Mouse (Mus musculus): ENCODE data around the gene Myo6.

Myo6 gene

GRCm38 (mm10) chr9:80164611-80165474 is at the start of gene Myo6:
Gene Myo6, plus strand, starts transcription at chr9:80165031.
- peak; percentile 89 for DNase-seq (ENCODE audit: low spot score)

- no peak for DNase-seq (ENCODE audit: low spot score)
These were observed 18.7 kb upstream of the Myo6 start for GRCm38 (mm10) chr9:80145992-80146587.

GRCm38 (mm10) chr9:80149594-80149993 is 15.2 kb upstream of the Myo6 start:
- no peak for DNase-seq (ENCODE audit: low spot score)

- DNase-seq (ENCODE audit: low spot score) = no peak
These were observed 9.6 kb upstream of the Myo6 start for GRCm38 (mm10) chr9:80155277-80155676.

- no peak for DNase-seq (ENCODE audit: low spot score)
These were observed 8.1 kb upstream of the Myo6 start for GRCm38 (mm10) chr9:80156780-80157179.

- DNase-seq (ENCODE audit: low spot score) = no peak
These were observed 6.9 kb upstream of the Myo6 start for GRCm38 (mm10) chr9:80157840-80158465.

GRCm38 (mm10) chr9:80158937-80159336 is 5.9 kb upstream of the Myo6 start:
- no peak for DNase-seq (ENCODE audit: low spot score)

- DNase-seq (ENCODE audit: low spot score) = no peak
These were observed 3.4 kb upstream of the Myo6 start for GRCm38 (mm10) chr9:80161451-80161850.

GRCm38 (mm10) chr9:80163126-80163723 is 1.6 kb upstream of the Myo6 start:
- no peak for DNase-seq (ENCODE audit: low spot score)

GRCm38 (mm10) chr9:80164191-80164590 is 640 bp upstream of the Myo6 start:
- DNase-seq (ENCODE audit: low spot score) = no peak

GRCm38 (mm10) chr9:80165690-80166089 is 859 bp downstream of the Myo6 start:
- DNase-seq (ENCODE audit: low spot score) = no peak

- no peak for DNase-seq (ENCODE audit: low spot score)
These were observed 1.6 kb downstream of the Myo6 start for GRCm38 (mm10) chr9:80166425-80166824.

- DNase-seq (ENCODE audit: low spot score) = no peak
These were observed 2.3 kb downstream of the Myo6 start for GRCm38 (mm10) chr9:80167089-80167488.

GRCm38 (mm10) chr9:80169551-80169950 is 4.7 kb downstream of the Myo6 start:
- no peak for DNase-seq (ENCODE audit: low spot score)

- DNase-seq (ENCODE audit: low spot score) = no peak
These were observed 6.4 kb downstream of the Myo6 start for GRCm38 (mm10) chr9:80171241-80171640.

GRCm38 (mm10) chr9:80172396-80173222 is 7.8 kb downstream of the Myo6 start:
- no peak for DNase-seq (ENCODE audit: low spot score)

GRCm38 (mm10) chr9:80173629-80174028 is 8.8 kb downstream of the Myo6 start:
- DNase-seq (ENCODE audit: low spot score) = no peak

- DNase-seq (ENCODE audit: low spot score) = no peak
These were observed 12.1 kb downstream of the Myo6 start for GRCm38 (mm10) chr9:80176696-80177478.

GRCm38 (mm10) chr9:80178670-80179069 is 13.8 kb downstream of the Myo6 start:
- no peak for DNase-seq (ENCODE audit: low spot score)

- no peak for DNase-seq (ENCODE audit: low spot score)
These were observed 14.9 kb downstream of the Myo6 start for GRCm38 (mm10) chr9:80179688-80180087.

GRCm38 (mm10) chr9:80180771-80181170 is 15.9 kb downstream of the Myo6 start:
- DNase-seq (ENCODE audit: low spot score) = no peak

All from adipocyte (in vitro differentiated cells).